Mouse (Mus musculus) fibroblast of lung, adult 2 months (primary cell): ENCODE measurements around the gene Phlda3.

Experiments used
- DNase-seq: peaks from one replicate; pipeline ENCODE4 v3.0.0-alpha.2; 2011; ENCODE audit warnings: low read depth

The Phlda3 gene

GRCm38 (mm10) chr1:135793370-135794215, 27.7 kb downstream of the Phlda3 start:
- DNase-seq, result no peak

GRCm38 (mm10) chr1:135794216-135795134, 28.6 kb downstream of the Phlda3 start:
- DNase-seq, result no peak

DNA sequence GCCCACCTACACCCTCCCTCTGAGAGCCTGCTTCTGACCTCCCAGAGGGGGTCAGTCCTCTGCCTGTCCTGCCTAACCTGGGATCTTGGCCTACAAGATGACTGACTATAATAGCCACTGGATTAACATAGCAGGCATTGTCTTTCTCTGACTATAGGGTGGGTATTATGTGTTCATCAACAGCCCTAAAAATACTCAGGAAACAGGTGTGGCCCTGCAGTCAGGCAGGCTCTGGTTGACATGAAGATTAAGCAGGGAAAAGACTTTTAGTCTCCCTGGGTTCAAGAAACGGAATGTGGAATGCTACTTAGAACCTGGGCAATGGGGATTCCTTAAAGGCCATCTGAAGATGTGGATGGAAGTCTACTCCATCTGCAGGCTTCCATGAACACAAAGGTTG, 32.6 kb downstream of the Phlda3 start:
- DNase-seq, result no peak

- no peak for DNase-seq
These were observed 33.2 kb downstream of the Phlda3 start for GRCm38 (mm10) chr1:135799109-135799627.

- no peak for DNase-seq
These were observed 34.5 kb downstream of the Phlda3 start for GRCm38 (mm10) chr1:135800192-135800950.

- DNase-seq, result no peak
These were observed 41.6 kb downstream of the Phlda3 start for GRCm38 (mm10) chr1:135807546-135807945.

GRCm38 (mm10) chr1:135810180-135810579, 44.3 kb downstream of the Phlda3 start:
- DNase-seq, result no peak

- DNase-seq, result no peak
These were observed 45.2 kb downstream of the Phlda3 start for GRCm38 (mm10) chr1:135811016-135811646.

GRCm38 (mm10) chr1:135812205-135812604, 46.3 kb downstream of the Phlda3 start:
- DNase-seq, result no peak

DNA sequence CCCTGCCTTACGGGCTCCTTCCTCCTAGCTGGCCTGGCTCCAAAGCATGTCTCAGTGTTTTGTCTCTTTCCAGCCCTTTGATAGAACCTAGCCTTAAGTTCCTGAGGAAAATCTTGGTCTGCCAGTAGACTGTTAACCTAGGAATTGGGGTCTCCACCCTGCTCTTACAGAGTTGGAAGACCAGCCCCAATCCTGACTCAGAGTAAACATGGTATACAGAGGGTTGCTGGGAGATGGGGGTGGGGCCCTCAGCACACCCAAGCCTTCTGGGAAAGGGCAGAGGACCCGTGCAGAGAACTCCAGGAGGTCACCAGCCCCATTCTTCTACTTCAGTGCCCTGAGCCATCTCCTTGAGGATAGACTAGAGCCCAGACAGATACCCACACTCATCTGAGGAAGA, 46.7 kb downstream of the Phlda3 start:
- no peak for DNase-seq

- DNase-seq, result no peak
These were observed 47.2 kb downstream of the Phlda3 start for GRCm38 (mm10) chr1:135813071-135813470.

DNA sequence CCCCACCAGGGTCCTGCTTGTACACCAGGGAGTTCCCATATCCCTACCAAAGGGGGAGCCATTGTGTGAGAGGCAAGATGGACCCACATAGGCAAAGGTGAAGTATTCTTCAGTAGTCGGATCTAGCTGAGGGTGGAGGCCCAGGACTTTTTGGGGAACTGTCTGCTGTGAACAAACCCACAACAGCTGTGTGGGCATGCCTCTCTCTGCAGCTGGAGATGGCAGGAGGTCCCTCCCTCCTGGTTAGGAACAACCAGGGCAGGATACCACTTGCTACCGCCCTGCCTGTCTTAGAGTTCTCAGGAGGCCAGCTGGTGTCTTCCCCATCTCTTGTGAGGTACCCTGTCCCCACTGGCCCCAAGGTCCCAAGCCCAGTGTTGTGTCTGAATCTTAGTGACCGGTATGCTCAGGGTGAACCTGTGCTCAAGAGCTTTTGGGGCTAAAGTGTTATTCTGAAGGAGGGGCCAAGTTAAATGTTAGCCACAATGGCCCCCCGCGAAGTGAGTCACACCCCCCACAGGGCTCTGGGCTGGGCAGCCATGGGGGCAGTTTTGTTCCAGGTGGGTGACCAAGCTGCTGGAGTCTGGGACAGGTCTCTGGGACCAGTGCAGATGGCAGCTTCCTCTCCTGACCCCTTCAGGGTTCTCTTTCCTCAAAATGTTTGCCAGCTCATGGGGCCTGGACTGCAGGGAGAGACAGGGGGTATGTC, 47.9 kb downstream of the Phlda3 start:
- no peak for DNase-seq

GRCm38 (mm10) chr1:135814531-135814930, 48.6 kb downstream of the Phlda3 start:
- DNase-seq, result no peak

GRCm38 (mm10) chr1:135817595-135817994, 51.7 kb downstream of the Phlda3 start:
- DNase-seq, result no peak

- no peak for DNase-seq
These were observed 52.7 kb downstream of the Phlda3 start, which contains the start of gene Lad1 for GRCm38 (mm10) chr1:135818481-135819086. TSS of gene Lad1 (plus strand) at chr1:135818598.
